Mouse (Mus musculus) stomach, adult 2 months (tissue): Measurements from ENCODE around the gene Lce1l. TPM values are rescaled to one million over a fixed set of nuclear protein-coding genes. Genes with fewer than 3 reads are reported as not detected.

Experiments used
- polyA plus RNA-seq: library from polyadenylated mRNA; depleted of rRNA; stranded (reverse); fragments of >200 nt; gene quantifications from 2 replicates; pipeline ENCODE4 v1.2.3, GENCODE M21; 2012; rRNA removed

Lce1l gene
- 33.4 and 88.8 TPM in 2 replicates for polyA plus RNA-seq

DNA sequence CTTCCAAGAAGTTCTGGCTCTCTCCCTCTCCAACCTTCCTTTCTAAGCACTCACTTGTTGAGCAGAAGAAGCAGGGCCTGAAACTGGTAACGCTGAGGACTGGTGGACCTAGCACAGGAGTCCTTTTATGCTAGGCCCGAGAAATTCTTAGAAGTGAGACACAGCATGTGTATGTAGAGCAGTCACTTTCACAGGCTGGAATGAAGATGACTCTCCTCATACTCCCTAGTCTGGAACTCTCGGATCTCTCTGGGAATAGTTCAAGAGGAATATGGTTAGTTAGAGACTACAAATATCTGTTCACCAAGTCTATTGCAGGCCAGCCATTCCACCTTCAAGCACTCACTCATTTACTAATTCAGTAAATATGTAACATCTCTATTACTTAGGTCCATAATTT, at the start of gene Lce1l:
Gene Lce1l (minus strand): TSS at position 101 of the 400 bp plus-strand sequence.

GRCm38 (mm10) chr3:92870116-92870515, 19.0 kb upstream of the Lce1l start, which contains the start of gene 2310050C09Rik:
Gene 2310050C09Rik (minus strand): TSS chr3:92870216.

DNA sequence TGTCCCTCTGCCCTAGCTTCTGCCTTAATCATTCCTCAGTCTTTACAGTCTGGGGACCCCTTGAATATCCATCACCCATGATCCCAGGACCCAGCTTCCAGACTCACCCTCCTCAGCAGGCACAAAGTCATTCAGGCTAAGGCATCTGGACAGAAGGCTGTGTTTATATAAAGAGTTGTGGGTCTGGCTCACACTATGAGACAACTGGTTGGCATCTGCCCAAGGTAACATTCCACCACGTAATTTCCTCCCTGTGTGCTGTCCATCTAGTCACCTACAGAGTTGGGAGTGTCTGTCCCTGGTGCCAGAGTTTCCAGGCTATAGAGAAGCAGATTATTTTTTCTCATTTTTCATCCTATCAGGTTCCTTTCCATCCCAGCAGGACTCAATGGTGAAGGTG, 24.0 kb downstream of the Lce1l start, which contains the start of gene Kprp:
Gene Kprp (minus strand): TSS at position 140 of the 400 bp plus-strand sequence.

GRCm38 (mm10) chr3:92807791-92808190, 43.3 kb downstream of the Lce1l start, which contains the start of gene Lce1k:
Gene Lce1k (minus strand): TSS chr3:92807891.

Other genes starting within 250 kb of the Lce1l start
- 2.9 and 3.0 TPM in 2 replicates for gene 2210017I01Rik, start 243.8 kb downstream of the Lce1l start, polyA plus RNA-seq
- gene Lce6a, start 229.6 kb downstream of the Lce1l start, polyA plus RNA-seq = 0.77 and 3.0 TPM in 2 replicates
- gene Lce1a1, start 203.0 kb downstream of the Lce1l start, polyA plus RNA-seq = 113 and 390 TPM in 2 replicates
- 117 and 331 TPM in 2 replicates for gene Lce1b, start 194.4 kb downstream of the Lce1l start, polyA plus RNA-seq
- gene Lce1a2, start 181.0 kb downstream of the Lce1l start, polyA plus RNA-seq = 97.3 and 328 TPM in 2 replicates
- gene Lce1c, start 172.0 kb downstream of the Lce1l start, polyA plus RNA-seq = 108 and 297 TPM in 2 replicates
- 105 and 245 TPM in 2 replicates for gene Lce1d, start 164.1 kb downstream of the Lce1l start, polyA plus RNA-seq
- 50.9 and 159 TPM in 2 replicates for gene Lce1e, start 142.2 kb downstream of the Lce1l start, polyA plus RNA-seq
- 83.4 and 310 TPM in 2 replicates for gene Lce1f, start 130.9 kb downstream of the Lce1l start, polyA plus RNA-seq
- 0.45 and 1.1 TPM in 2 replicates for gene Gm38119, start 112.2 kb downstream of the Lce1l start, polyA plus RNA-seq
- 41.5 and 134 TPM in 2 replicates for gene Lce1g, start 98.9 kb downstream of the Lce1l start, polyA plus RNA-seq
- gene Lce1h, start 86.2 kb downstream of the Lce1l start, polyA plus RNA-seq = 63.4 and 161 TPM in 2 replicates
- 70.5 and 204 TPM in 2 replicates for gene Lce1i, start 72.4 kb downstream of the Lce1l start, polyA plus RNA-seq
- gene Lce1j, start 60.8 kb downstream of the Lce1l start, polyA plus RNA-seq = 58.0 and 193 TPM in 2 replicates
- gene Lce1k, start 43.4 kb downstream of the Lce1l start, polyA plus RNA-seq = 34.9 and 89.6 TPM in 2 replicates
- 21.1 and 65.4 TPM in 2 replicates for gene Kprp, start 24.0 kb downstream of the Lce1l start, polyA plus RNA-seq
- 17.7 and 52.2 TPM in 2 replicates for gene 2310050C09Rik, start 18.9 kb upstream of the Lce1l start, polyA plus RNA-seq
- 68.7 and 136 TPM in 2 replicates for gene Lce3a, start 74.9 kb upstream of the Lce1l start, polyA plus RNA-seq
- gene Lce3b, start 81.7 kb upstream of the Lce1l start, polyA plus RNA-seq = 78.3 and 161 TPM in 2 replicates
- 184 and 421 TPM in 2 replicates for gene Lce3c, start 93.2 kb upstream of the Lce1l start, polyA plus RNA-seq
- 26.4 and 44.7 TPM in 2 replicates for gene Lce3d, start 106.1 kb upstream of the Lce1l start, polyA plus RNA-seq
- 54.0 and 187 TPM in 2 replicates for gene Lce3e, start 115.8 kb upstream of the Lce1l start, polyA plus RNA-seq
- 126 and 354 TPM in 2 replicates for gene Lce3f, start 140.9 kb upstream of the Lce1l start, polyA plus RNA-seq
- 169 and 538 TPM in 2 replicates for gene Crct1, start 164.4 kb upstream of the Lce1l start, polyA plus RNA-seq
- gene Lce1m, start 167.8 kb upstream of the Lce1l start, polyA plus RNA-seq = 17.4 and 162 TPM in 2 replicates
- gene Gm4858, start 217.5 kb upstream of the Lce1l start, polyA plus RNA-seq = not detected in 2 replicates